Mouse (Mus musculus) embryonic facial prominence, embryonic 11.5 days (tissue): ENCODE measurements at regions not wholly inside any gene's neighbourhood (a gene's known extent, or its start where the extent isn't known, plus 50 kb on each side); places are given as distances from the start of the nearest gene placed in this dataset.

Source experiments
- ATAC-seq: fragments of 200-750 bp; cut with Nextera tagmentation; replicated peaks from 2 replicates; pipeline ENCODE4 v1.8.0; 2017; ENCODE audit warnings: low read depth; ENCODE audit not compliant: insufficient number of reproducible peaks, low FRiP score, low TSS enrichment
- DNase-seq: peaks from one replicate; pipeline ENCODE4 v3.0.0-alpha.2; 2015; ENCODE audit warnings: low spot score
- H3K27ac ChIP-seq: fragments of 300-500 bp; sonication (generic); replicated peaks from 2 replicates; pipeline ENCODE4 v1.5.1; 2014; ENCODE audit warnings: mild to moderate bottlenecking, low read depth, low read length, control low read depth
- H3K27me3 ChIP-seq: fragments of 300-500 bp; sonication (generic); 2 replicates; pipeline ENCODE4 v1.6.1; 2014; ENCODE audit warnings: mild to moderate bottlenecking, low read length, moderate library complexity, mixed read lengths; ENCODE audit not compliant: control insufficient read depth, insufficient read depth
- H3K36me3 ChIP-seq: fragments of 300-500 bp; sonication (generic); replicated peaks from 2 replicates; pipeline ENCODE4 v1.6.1; 2014; ENCODE audit warnings: low read depth, mild to moderate bottlenecking, low read length, moderate library complexity, mixed read lengths; ENCODE audit not compliant: control insufficient read depth, insufficient read depth
- H3K4me1 ChIP-seq: fragments of 300-500 bp; sonication (generic); 2 replicates; pipeline ENCODE4 v1.6.1; 2014; ENCODE audit warnings: low read length, mixed read lengths; ENCODE audit not compliant: control insufficient read depth, insufficient read depth
- H3K4me2 ChIP-seq: fragments of 300-500 bp; sonication (generic); 2 replicates; pipeline ENCODE4 v1.6.1; 2014; ENCODE audit warnings: low read depth, mild to moderate bottlenecking, control low read depth, low read length, moderate library complexity
- H3K4me3 ChIP-seq: fragments of 300-500 bp; sonication (generic); 2 replicates; pipeline ENCODE4 v1.5.1; 2014; ENCODE audit warnings: low read depth, low read length, control low read depth
- H3K9ac ChIP-seq: fragments of 300-500 bp; sonication (generic); replicated peaks from 2 replicates; pipeline ENCODE4 v1.6.1; 2014; ENCODE audit warnings: mild to moderate bottlenecking, control low read depth, low read length
- H3K9me3 ChIP-seq: fragments of 300-500 bp; sonication (generic); replicated peaks from 2 replicates; pipeline ENCODE4 v1.6.1; 2016; ENCODE audit warnings: mild to moderate bottlenecking, low read length, inconsistent platforms, mixed read lengths; ENCODE audit not compliant: control insufficient read depth
- WGBS: fragments of 180-500 bp; shearing (Covaris S2); extraction: QIAGEN DNeasy Blood & Tissue Kit; methylation state at CpG from one replicate; pipeline ENCODE4 v1.1.7; 2014; 5-methylcytosine and 5-hydroxymethylcytosine counted together

DNA sequence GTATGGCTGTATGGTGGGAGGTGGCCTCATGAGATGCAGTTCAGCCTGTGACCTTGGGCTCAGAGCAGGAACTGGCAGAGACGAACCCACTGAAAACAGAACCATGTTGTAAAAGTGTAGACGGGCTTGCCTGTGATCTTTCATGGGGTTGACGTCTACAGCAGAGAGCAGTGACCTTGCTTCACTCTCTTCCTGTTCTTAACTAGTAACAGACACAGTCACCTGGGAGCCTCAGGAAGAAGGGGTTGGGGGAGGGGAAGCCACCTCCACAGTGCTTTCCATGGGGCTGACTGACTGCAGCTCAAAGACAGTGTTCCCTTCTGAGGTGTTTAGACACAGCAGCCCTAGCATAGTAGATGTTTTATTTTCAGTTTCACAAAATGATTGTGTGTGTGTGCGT is 68.2 kb upstream of the Sox11 start:
- Histone ChIP-seq H3K9me3 (no peaks in the 10 kb centered on the region), H3K27ac (no peak overlapping the region), H3K27me3 (no peaks in the 10 kb centered on the region), H3K36me3 (no peaks in the 10 kb centered on the region), H3K9ac (no peak overlapping the region), H3K4me2 (no peak overlapping the region), H3K4me3 (no peak overlapping the region), H3K4me1 (no peaks in the 10 kb centered on the region)
- DNase-seq (peak; percentile 80), ATAC-seq (no peak)
- 32% methylated on average over 4 of the region's 4 CpGs for WGBS

DNA sequence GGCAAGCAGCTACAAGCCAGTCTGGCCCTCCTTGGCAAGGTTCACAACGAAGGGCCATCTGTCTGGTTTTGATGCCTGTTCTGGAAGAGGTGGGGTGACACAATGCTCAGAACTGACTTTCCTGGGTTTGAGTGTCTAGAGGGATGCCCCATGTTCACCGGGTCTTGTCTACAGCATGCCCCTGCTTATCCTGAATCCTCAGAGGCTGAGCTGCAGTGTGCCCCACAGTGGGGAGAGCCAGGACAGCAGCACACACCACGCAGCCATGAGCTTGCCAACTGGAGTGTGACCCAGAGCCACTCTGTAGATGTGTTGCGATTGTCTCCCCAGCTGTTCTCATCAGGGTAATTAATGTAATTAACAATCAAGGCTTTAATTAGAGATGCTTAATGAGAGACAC is 66.1 kb upstream of the Sox11 start:
- no peak overlapping the region for H3K27ac ChIP-seq
- ATAC-seq: no peak
- WGBS: 71% methylated on average over 4 of the region's 4 CpGs

DNA sequence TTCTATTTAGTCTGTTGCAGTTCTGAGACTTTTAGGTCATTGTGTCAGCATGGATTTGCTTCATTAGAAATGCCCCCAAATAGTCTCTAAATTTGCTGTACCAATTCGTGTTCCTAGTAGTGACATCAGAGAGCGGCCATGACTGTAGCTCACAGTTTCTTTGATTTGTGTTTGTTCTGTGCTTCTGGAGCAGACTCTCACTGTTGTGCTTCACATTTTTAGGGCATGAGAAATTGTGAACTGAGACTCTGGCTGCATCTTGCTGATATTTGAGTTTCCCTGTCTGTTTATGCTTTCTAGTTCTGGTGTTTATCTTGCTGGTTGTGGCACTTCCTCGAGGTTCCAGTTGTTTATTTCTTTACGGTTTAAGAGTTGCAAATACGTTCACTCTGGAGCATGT is 57.0 kb upstream of the Sox11 start:
- H3K27ac ChIP-seq: no peak overlapping the region
- no peak overlapping the region for H3K4me3 ChIP-seq
- no peak overlapping the region for H3K9ac ChIP-seq
- 80% methylated on average over 5 of the region's 5 CpGs for WGBS
- no peaks in the 10 kb centered on the region for H3K9me3 ChIP-seq
- no peaks in the 10 kb centered on the region for H3K36me3 ChIP-seq
- ATAC-seq (no peak), DNase-seq (no peak)
- no peaks in the 10 kb centered on the region for H3K27me3 ChIP-seq
- H3K4me2 ChIP-seq: no peak overlapping the region
- no peaks in the 10 kb centered on the region for H3K4me1 ChIP-seq

More for the DNA sequence above, 66.1 kb upstream of the Sox11 start:
- DNase-seq: no peak
- Histone ChIP-seq H3K4me2 (no peak overlapping the region), H3K9me3 (no peaks in the 10 kb centered on the region), H3K9ac (no peak overlapping the region), H3K36me3 (no peaks in the 10 kb centered on the region), H3K4me1 (no peaks in the 10 kb centered on the region), H3K27me3 (no peaks in the 10 kb centered on the region), H3K4me3 (no peak overlapping the region)
